Mouse (Mus musculus) lung, adult 2 months (tissue): ENCODE measurements around the gene Asah2.

Experiments used
- CTCF ChIP-seq: fragments of 200-500 bp; IDR thresholded peaks from 2 replicates; pipeline ENCODE4 v1.5.1; 2011; ENCODE audit warnings: mild to moderate bottlenecking, low read length, control low read depth; ENCODE audit not compliant: insufficient read depth
- POLR2A ChIP-seq: fragments of 200-500 bp; IDR thresholded peaks from 2 replicates; pipeline ENCODE4 v1.6.1; 2011; ENCODE audit warnings: low read depth, mild to moderate bottlenecking, control low read depth, low read length, borderline replicate concordance; ENCODE audit errors: extremely low read depth

DNA sequence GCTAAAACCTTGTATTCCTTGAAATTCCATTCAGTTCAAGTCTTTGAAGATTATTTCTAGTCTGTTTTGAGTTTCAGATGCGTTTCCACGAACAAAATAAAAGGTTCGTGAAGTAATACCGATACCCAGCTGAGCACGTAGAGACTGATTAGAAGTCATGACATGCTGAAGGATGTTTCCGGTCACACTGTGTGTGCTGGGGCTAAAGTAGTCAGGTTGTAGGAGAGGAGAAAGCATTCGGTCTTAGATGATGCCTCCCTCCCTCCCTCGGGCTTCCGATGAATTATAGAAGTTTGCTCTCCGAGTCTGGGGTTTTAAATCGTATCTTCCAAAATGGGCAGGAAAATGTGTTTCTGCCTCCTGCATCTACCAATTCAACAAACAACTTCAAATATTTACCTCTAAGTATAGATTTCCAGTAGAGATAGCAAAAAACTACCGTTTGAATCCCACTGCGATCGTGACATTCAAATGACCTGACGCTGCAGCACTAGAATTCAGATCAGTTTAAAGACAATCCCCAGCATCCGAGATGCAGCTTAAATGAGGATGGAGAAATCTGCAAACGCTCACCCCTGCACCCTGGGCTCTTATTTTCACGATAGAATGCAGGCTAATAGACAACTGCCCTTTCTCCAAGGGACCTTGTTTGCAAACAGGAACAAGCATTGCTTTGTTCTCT lies 5.6 kb downstream of the Asah2 start:
- TF ChIP-seq POLR2A = no peak
- TF ChIP-seq CTCF = no peak
